Mouse (Mus musculus) embryonic facial prominence, embryonic 12.5 days (tissue): ENCODE measurements around the gene Dhps. TPM values are rescaled to one million over a fixed set of nuclear protein-coding genes. Genes with fewer than 3 reads are reported as not detected.
A peak's percentile ranks its signal among the peaks of the same experiment; 100 is the strongest.

Source experiments
- ATAC-seq: fragments of 200-750 bp; cut with Nextera tagmentation; 2 replicates; pipeline ENCODE4 v1.8.0; 2017; ENCODE audit not compliant: insufficient number of reproducible peaks, insufficient read depth, low FRiP score, low TSS enrichment
- H3K27ac ChIP-seq: fragments of 300-500 bp; sonication (generic); 2 replicates; pipeline ENCODE4 v1.5.1; 2016; ENCODE audit warnings: mild to moderate bottlenecking
- H3K27me3 ChIP-seq: fragments of 300-500 bp; sonication (generic); 2 replicates; pipeline ENCODE4 v1.6.1; 2016; ENCODE audit warnings: mild to moderate bottlenecking, moderate library complexity
- H3K36me3 ChIP-seq: fragments of 300-500 bp; sonication (generic); 2 replicates; pipeline ENCODE4 v1.6.1; 2016; ENCODE audit warnings: mild to moderate bottlenecking
- H3K4me1 ChIP-seq: fragments of 300-500 bp; sonication (generic); 2 replicates; pipeline ENCODE4 v1.6.1; 2016
- H3K4me2 ChIP-seq: fragments of 300-500 bp; sonication (generic); replicated peaks from 2 replicates; pipeline ENCODE4 v1.6.1; 2016; ENCODE audit warnings: mild to moderate bottlenecking, moderate library complexity
- H3K4me3 ChIP-seq: fragments of 300-500 bp; sonication (generic); 2 replicates; pipeline ENCODE4 v1.5.1; 2016; ENCODE audit warnings: mild to moderate bottlenecking
- H3K9ac ChIP-seq: fragments of 300-500 bp; sonication (generic); 2 replicates; pipeline ENCODE4 v1.6.1; 2016; ENCODE audit warnings: mild to moderate bottlenecking, moderate library complexity
- H3K9me3 ChIP-seq: fragments of 300-500 bp; sonication (generic); 2 replicates; pipeline ENCODE4 v1.6.1; 2016; ENCODE audit warnings: mild to moderate bottlenecking, moderate library complexity
- WGBS: fragments of 180-500 bp; shearing (Covaris S2); methylation state at CpG from one replicate; pipeline ENCODE4 v1.1.7; 2016; 5-methylcytosine and 5-hydroxymethylcytosine counted together
- polyA plus RNA-seq: library from polyadenylated mRNA; unstranded; fragments of >200 nt; fragmentation: Nextera tagmentation; extraction: Ambion mirVana; gene quantifications from 2 replicates; pipeline ENCODE4 v1.2.1, GENCODE M21; 2016

The Dhps gene
- polyA plus RNA-seq, 1 experiment from 2014 or later: 67.9 TPM

DNA sequence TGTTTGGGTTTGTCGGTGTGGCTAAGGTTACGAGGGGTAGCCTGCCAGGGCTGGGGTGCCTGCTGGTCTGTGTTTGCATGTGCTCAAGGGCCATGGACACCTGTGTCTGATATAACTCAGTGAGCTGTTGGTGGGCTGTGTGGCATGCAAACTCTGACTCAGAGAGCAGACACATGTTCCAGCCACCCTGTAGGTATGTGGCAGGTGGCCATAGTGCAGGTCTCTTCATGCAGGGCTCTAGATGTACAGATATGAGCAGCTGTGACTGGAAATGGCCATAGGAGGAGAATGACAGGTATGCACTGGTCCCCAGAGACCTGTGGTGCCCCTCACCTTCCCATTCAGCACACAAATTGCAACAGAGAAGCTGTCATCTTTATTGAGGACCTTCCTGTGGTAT is 4.4 kb upstream of the Dhps start:
- no peaks in the 10 kb centered on the region for H3K9me3 ChIP-seq
- H3K27me3 ChIP-seq: no peaks in the 10 kb centered on the region
- H3K27ac ChIP-seq: no peak overlapping the region
- H3K36me3 ChIP-seq: peaks cover 32% of the 10 kb centered on the region
- no peaks in the 10 kb centered on the region for H3K4me1 ChIP-seq
- H3K4me2 ChIP-seq: no peak overlapping the region
- no peak overlapping the region for H3K9ac ChIP-seq
- no peak for ATAC-seq
- no peak overlapping the region for H3K4me3 ChIP-seq
- 96% methylated on average over 2 of the region's 2 CpGs for WGBS

DNA sequence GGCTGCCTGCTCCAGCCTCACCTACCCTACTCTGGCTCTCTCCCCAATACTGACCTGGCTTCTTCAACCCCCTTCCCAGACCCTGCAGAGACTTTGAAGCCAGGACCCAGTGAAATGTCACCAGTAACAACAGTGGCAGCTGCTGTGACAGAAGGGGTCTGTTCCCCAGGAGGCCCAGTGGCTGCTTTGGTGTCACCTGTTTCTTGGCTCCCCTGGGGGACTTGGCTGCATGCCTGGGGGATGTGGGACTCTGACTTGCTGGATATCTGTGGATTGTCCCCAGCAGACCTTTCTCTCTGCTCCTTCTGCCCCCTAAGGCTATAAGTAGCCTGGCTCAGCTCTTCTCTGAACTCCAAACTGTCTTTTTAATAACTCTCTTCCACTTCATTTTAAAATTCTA is 3.6 kb upstream of the Dhps start, which contains the start of gene Gm5741:
Gm5741 (minus strand) TSS at position 1 of the 400 bp plus-strand sequence.
- Histone ChIP-seq H3K4me2 (no peak within 1 kb of the TSS), H3K36me3 (peaks cover 25% of the 10 kb centered on the region)
- no peak for ATAC-seq

DNA sequence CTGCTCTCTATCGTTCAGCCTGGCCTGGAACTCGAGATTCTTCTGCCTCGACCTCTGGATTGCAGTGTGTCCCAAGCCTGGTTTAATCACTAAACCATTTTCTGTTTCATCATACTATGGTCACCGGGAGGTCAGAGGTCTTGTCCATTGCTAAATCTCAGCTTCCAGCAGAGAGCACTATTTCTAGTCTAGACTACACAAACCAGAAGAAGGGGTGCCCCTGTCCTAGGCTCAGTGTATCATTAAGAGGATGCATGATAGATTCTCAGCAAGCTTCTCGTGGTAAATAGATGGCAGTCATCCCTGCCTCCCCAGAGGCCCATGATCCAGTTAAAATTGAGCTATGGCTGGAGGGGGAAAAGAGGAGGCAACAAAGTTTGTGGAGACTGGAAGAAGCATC is 516 bp upstream of the Dhps start:
- peaks cover 39% of the 10 kb centered on the region for H3K36me3 ChIP-seq
- peak overlapping the region; percentile 96; the same call in 1 of the 2 replicates for H3K27ac ChIP-seq
- H3K4me3 ChIP-seq: peak overlapping the region; percentile 91
- H3K4me2 ChIP-seq: peak overlapping the region; percentile 68
- WGBS: 81% methylated on average over 5 of the region's 5 CpGs
- no peaks in the 10 kb centered on the region for H3K4me1 ChIP-seq
- H3K9ac ChIP-seq: no peak overlapping the region; the same call in 1 of the 2 replicates
- H3K9me3 ChIP-seq: no peaks in the 10 kb centered on the region
- ATAC-seq: no peak
- H3K27me3 ChIP-seq: no peaks in the 10 kb centered on the region

More for the DNA sequence above, 3.6 kb upstream of the Dhps start, which contains the start of gene Gm5741:
- Histone ChIP-seq H3K9ac (no peak within 1 kb of the TSS), H3K9me3 (no peaks in the 10 kb centered on the region), H3K4me3 (no peak within 1 kb of the TSS), H3K27ac (no peak within 1 kb of the TSS), H3K27me3 (no peaks in the 10 kb centered on the region), H3K4me1 (no peaks in the 10 kb centered on the region)

DNA sequence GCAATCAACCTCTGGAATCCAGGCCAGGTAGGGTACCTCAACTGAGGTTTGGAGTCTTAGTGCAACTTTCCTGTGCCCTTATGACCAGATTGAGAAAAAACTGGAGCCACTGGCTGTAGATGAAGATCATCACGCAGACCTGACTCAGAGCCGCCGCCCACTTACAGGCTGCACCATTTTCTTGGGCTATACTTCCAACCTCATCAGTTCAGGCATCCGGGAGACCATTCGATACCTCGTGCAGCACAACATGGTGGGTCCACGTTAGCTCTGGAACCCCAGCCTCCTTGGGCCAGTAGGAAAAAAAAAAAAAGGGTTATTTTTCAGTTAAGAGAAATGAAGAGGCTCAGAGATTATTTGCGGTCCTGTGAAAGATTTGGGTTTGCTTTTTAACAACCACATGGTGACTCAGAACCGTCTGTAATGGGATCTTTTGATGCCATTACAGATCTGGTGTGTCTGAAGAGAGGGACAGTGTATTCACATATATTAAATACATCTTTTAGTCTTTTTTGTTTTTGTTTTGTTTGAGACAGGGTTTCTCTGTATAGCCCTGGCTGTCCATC is 890 bp downstream of the Dhps start:
- H3K36me3 ChIP-seq: peaks cover 35% of the 10 kb centered on the region
- 44% methylated on average over 9 of the region's 9 CpGs for WGBS
- peak overlapping the region; percentile 83 for H3K9ac ChIP-seq
- H3K4me2 ChIP-seq: peak overlapping the region; percentile 68
- H3K27me3 ChIP-seq: no peaks in the 10 kb centered on the region
- no peak; the same call in 1 of the 2 replicates for ATAC-seq
- no peaks in the 10 kb centered on the region for H3K4me1 ChIP-seq
- H3K27ac ChIP-seq: peak overlapping the region; percentile 96
- peak overlapping the region; percentile 91 for H3K4me3 ChIP-seq
- H3K9me3 ChIP-seq: no peaks in the 10 kb centered on the region

DNA sequence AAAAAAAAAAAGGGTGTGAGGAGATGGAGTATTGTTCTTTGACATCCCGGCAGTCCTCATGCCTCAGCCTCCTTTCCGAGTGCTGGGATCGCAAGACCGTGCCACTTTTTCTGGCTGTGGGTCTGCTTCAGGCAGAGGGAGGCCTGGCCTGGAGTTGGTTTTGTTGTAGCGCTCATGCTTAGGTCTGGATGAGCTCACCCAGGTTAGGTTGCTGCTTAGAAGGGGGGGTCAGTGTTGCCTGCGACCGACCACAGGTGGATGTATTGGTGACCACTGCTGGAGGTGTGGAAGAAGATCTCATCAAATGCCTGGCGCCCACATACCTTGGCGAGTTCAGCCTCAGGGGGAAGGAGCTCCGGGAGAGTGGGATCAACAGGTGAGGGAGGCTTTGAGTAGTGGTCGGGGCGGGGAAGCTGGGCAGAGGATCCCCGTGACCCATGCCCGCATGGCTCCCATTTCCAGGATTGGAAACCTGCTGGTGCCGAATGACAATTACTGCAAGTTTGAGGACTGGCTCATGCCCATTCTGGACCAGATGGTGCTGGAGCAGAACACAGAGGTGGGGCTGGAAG is 1.6 kb downstream of the Dhps start:
- ATAC-seq: no peak
- no peak overlapping the region for H3K9ac ChIP-seq
- no peaks in the 10 kb centered on the region for H3K9me3 ChIP-seq
- H3K4me1 ChIP-seq: no peaks in the 10 kb centered on the region
- no peak overlapping the region for H3K4me3 ChIP-seq
- H3K4me2 ChIP-seq: peak overlapping the region; percentile 68; the same call in 1 of the 2 replicates
- H3K27ac ChIP-seq: no peak overlapping the region
- H3K27me3 ChIP-seq: no peaks in the 10 kb centered on the region
- whole genome bisulfite sequencing: 94% methylated on average over 15 of the region's 15 CpGs
- peaks cover 35% of the 10 kb centered on the region for H3K36me3 ChIP-seq

DNA sequence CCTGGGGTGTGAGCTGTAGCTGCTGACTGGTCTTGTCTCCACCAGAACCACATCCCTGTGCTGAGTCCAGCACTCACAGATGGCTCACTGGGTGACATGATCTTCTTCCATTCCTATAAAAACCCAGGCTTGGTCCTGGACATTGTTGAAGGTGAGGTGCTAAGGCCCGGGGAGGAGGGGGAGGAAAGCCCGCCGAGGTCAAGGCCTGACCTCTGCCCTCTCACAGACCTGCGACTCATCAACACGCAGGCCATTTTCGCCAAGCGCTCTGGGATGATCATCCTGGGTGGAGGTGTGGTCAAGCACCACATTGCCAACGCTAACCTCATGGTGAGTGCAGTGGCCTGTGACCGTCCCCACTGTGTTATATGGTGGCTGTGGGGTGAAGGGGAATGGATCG is 2.6 kb downstream of the Dhps start:
- WGBS: 82% methylated on average over 10 of the region's 10 CpGs
- Histone ChIP-seq H3K4me3 (no peak overlapping the region), H3K9ac (no peak overlapping the region), H3K9me3 (no peaks in the 10 kb centered on the region), H3K4me2 (no peak overlapping the region), H3K4me1 (no peaks in the 10 kb centered on the region), H3K36me3 (peaks cover 35% of the 10 kb centered on the region), H3K27me3 (no peaks in the 10 kb centered on the region), H3K27ac (no peak overlapping the region)
- no peak for ATAC-seq

DNA sequence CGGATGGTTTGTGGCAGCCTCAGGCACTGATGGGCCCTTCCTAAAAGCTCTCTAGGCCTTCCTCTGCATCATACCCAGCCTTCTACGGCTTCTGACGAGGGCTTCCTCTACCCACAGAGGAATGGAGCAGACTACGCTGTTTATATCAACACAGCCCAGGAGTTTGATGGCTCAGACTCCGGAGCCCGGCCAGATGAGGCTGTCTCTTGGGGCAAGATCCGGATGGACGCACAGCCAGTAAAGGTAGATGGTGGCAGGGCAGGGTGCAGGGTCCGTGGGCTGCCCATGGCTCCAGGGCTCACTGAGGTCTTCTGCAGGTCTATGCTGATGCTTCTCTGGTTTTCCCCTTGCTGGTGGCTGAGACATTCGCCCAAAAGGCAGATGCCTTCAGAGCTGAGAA is 3.1 kb downstream of the Dhps start:
- no peaks in the 10 kb centered on the region for H3K9me3 ChIP-seq
- H3K27ac ChIP-seq: no peak overlapping the region
- H3K27me3 ChIP-seq: no peaks in the 10 kb centered on the region
- H3K4me3 ChIP-seq: no peak overlapping the region
- 93% methylated on average over 10 of the region's 10 CpGs for WGBS
- peaks cover 2% of the 10 kb centered on the region; the same call in 1 of the 2 replicates for H3K4me1 ChIP-seq
- H3K4me2 ChIP-seq: no peak overlapping the region
- H3K9ac ChIP-seq: no peak overlapping the region
- no peak for ATAC-seq
- H3K36me3 ChIP-seq: peaks cover 35% of the 10 kb centered on the region

DNA sequence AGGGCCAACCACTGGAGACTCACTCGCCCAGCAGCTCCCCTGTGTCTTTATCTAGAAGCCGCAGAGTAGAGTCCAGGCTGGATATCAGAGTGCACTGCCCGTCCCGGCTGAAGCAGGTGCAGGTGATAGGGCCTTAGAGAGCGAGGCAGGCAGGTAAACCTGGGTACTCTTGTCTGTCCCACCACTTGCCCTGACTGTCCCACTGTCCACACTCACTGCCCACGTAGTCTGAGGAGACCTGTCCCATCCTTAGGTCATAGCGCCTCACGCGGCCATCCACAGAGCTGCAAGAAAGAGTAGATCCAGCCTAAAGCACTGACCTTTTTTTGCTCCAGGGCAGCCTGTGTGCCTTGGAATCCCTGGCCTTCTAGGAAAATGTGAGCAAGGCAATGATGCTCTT is 4.4 kb downstream of the Dhps start:
- H3K9me3 ChIP-seq: no peaks in the 10 kb centered on the region
- H3K4me2 ChIP-seq: no peak overlapping the region
- no peak overlapping the region for H3K9ac ChIP-seq
- WGBS: 73% methylated on average over 9 of the region's 9 CpGs
- no peaks in the 10 kb centered on the region for H3K27me3 ChIP-seq
- H3K4me3 ChIP-seq: no peak overlapping the region
- H3K36me3 ChIP-seq: peaks cover 35% of the 10 kb centered on the region
- H3K4me1 ChIP-seq: peaks cover 6% of the 10 kb centered on the region; the same call in 1 of the 2 replicates
- no peak overlapping the region for H3K27ac ChIP-seq
- ATAC-seq: no peak

DNA sequence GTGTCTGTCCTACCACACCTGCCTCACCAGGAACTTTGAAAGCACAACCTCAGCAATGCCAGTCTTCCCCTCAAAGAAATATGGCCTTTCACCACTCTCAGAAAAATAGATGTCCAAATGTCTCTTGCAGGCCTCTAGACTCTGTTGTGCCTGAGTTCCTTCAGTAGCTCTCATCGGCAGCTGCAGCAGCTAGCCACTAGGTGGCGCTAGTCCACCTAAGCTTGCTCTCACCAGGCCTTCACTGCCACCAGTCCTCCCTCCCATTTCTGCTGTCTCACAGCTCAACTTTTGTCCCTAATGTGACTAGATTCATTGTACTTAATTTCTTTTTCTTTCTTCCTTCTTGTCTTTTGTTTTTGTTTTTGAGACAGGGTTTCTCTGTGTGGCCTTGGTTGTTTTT is 5.4 kb downstream of the Dhps start:
- ATAC-seq: no peak
- H3K36me3 ChIP-seq: peaks cover 35% of the 10 kb centered on the region
- H3K4me1 ChIP-seq: peaks cover 13% of the 10 kb centered on the region; the same call in 1 of the 2 replicates
- H3K9me3 ChIP-seq: no peaks in the 10 kb centered on the region
- H3K4me2 ChIP-seq: no peak overlapping the region
- 0% methylated on average over 2 of the region's 2 CpGs for WGBS
- H3K27ac ChIP-seq: 0 out of 2 replicates have a peak overlapping the region, but pooled peaks have one; percentile 17
- no peak overlapping the region for H3K9ac ChIP-seq
- H3K27me3 ChIP-seq: no peaks in the 10 kb centered on the region
- H3K4me3 ChIP-seq: no peak overlapping the region

DNA sequence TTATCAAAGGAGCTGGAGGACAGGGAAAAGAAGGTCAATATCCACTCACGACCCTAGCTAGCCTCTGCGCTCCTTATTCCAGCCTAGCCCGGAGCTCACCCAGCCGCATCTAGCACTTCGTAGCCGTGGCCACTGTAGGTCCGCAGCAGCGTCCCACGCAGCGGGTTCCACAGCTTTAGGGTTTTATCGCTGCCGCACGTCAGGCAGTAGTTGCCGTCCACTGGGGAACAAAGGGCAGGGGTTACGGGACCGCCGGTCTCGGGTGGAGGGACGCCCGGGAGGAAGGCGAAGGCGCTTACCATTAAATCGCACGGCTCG is 8.6 kb downstream of the Dhps start:
- WGBS: under 1% methylated on average over 25 of the region's 25 CpGs

DNA sequence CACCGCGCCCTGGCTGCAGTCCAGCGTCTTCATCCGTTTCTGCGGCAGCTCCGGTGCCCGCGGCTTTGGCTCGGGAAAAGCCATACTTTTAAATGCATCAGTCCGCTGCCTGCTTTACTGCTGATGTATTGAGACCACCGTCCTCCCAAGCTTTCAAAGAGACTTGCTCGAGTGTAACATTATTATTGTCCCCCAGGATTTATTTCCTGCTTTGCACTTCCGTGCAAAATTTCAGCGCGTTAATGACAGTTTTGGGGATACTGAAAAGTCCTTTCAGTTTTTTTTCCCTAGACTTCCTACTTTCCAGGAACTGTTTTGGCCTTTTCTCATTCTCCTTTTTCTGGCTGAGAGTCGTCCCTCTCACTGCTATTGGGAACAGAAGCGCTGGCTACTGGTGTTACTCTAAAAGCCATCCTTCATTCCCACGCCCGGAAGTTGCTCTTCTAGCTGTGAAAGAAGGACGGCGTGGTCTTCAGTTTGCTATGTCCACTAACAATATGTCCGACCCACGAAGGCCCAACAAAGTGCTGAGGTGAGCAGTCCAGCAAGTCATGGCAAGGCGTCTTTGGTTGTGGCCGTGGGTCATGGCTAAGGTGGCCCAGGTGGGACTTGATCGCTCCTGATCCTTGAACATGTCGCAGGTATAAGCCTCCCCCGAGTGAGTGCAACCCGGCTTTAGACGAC is 9.1 kb downstream of the Dhps start, which contains the start of gene Wdr83os:
Wdr83os (plus strand) TSS at position 209 of the 684 bp plus-strand sequence.
- WGBS: under 1% methylated on average over 30 of the region's 30 CpGs
- Histone ChIP-seq H3K4me1 (peaks cover 28% of the 10 kb centered on the region), H3K9me3 (no peaks in the 10 kb centered on the region), H3K4me3 (peak within 1 kb of the TSS; percentile 94), H3K9ac (peak within 1 kb of the TSS; percentile 92), H3K36me3 (peaks cover 22% of the 10 kb centered on the region), H3K27me3 (no peaks in the 10 kb centered on the region), H3K27ac (0 out of 2 replicates have a peak within 1 kb of the TSS, but pooled peaks have one; percentile 8), H3K4me2 (peak within 1 kb of the TSS; percentile 93)
- peak; percentile 1; the same call in 1 of the 2 replicates for ATAC-seq

More for the DNA sequence above, 8.6 kb downstream of the Dhps start:
- Histone ChIP-seq H3K4me1 (peaks cover 28% of the 10 kb centered on the region), H3K4me2 (peak overlapping the region; percentile 93), H3K9me3 (no peaks in the 10 kb centered on the region), H3K27ac (0 out of 2 replicates have a peak overlapping the region, but pooled peaks have one; percentile 8), H3K36me3 (peaks cover 22% of the 10 kb centered on the region), H3K9ac (peak overlapping the region; percentile 92), H3K4me3 (peak overlapping the region; percentile 94), H3K27me3 (no peaks in the 10 kb centered on the region)
- no peak for ATAC-seq

DNA sequence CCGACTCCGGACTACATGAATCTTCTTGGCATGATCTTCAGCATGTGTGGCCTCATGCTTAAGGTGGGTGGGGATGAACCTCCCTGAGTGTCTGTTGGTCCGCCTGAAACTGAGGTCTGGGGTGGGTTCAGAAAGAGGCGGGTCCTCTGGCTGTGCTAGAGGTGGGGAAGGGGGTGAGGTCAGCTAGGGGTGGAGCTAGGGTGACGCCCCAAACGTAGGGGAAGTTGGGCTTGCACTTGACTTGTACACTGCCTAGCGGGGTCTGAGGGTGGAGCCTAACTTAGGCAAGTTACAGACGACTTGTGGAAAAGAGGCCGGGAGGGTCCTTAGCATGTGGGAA is 9.6 kb downstream of the Dhps start, which contains the start of gene Wdr83:
Wdr83 (minus strand) TSS at position 91 of the 340 bp plus-strand sequence.
- Histone ChIP-seq H3K36me3 (peaks cover 18% of the 10 kb centered on the region), H3K27me3 (no peaks in the 10 kb centered on the region), H3K4me1 (peaks cover 28% of the 10 kb centered on the region), H3K9ac (peak within 1 kb of the TSS; percentile 92), H3K4me2 (peak within 1 kb of the TSS; percentile 93), H3K27ac (0 out of 2 replicates have a peak within 1 kb of the TSS, but pooled peaks have one; percentile 8), H3K4me3 (peak within 1 kb of the TSS; percentile 94), H3K9me3 (no peaks in the 10 kb centered on the region)
- ATAC-seq: peak; percentile 38
- 1% methylated on average over 9 of the region's 9 CpGs for WGBS
